Mouse (Mus musculus) gastrocnemius, postnatal 14 days (tissue): ENCODE measurements around the gene Tjp2. TPM values are rescaled to one million over a fixed set of nuclear protein-coding genes. Genes with fewer than 3 reads are reported as not detected.

Source experiments
- total RNA-seq, 2 experiments: library from RNA; stranded (reverse); gene quantifications; 2 replicates each; pipeline ENCODE4 v1.2.3; 2021

Tjp2 gene
- total RNA-seq, 2 experiments from 2014 or later, result 7.0 to 8.8 TPM

Other genes starting within 250 kb of the Tjp2 start
- 10 to 100 TPM; 22.3 to 25.9 TPM for gene Fam189a2, start 194.0 kb downstream of the Tjp2 start, total RNA-seq
- gene Fxn, start 55.6 kb upstream of the Tjp2 start, total RNA-seq, result 10 to 100 TPM; 19.8 to 20.8 TPM